Mouse (Mus musculus): ENCODE measurements at regions not wholly inside any gene's neighbourhood (a gene's known extent, or its start where the extent isn't known, plus 50 kb on each side); places are given as distances from the start of the nearest gene placed in this dataset.

DNA sequence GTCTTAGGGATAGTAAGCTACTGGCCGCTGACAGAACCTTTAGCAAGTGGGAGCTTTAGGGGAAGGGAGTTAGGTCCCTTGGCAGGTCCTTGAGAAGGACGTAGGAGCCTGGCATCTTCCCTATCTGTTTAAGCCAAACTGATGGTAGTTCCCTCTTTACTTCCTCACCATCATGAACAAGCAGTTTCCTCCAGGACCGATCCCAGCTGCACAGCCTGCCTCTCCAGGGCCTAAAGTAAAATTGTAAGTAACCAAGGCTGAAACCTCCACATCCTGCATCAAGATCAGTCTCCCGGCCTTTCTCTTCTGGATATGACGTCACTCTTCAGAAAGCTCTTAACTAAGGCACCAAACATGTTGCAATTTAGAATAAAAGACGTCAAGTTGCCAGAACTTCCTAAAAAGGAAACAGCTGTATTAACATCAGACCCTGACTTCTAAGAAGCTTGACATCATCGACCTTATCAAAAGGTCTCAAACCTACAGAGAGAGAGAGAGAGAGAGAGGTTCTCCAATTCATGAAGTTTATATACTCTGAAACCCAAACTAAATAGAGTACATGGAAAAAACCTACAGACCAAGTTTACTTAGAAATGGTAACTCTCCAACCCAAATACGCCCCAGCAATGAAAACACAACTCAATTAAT, 94.9 kb downstream of the Il20rb start:
- Histone ChIP-seq H3K4me3 (ENCODE audit: low read depth, low read length) (no peak overlapping the region), H3K9ac (no peak overlapping the region), H3K27me3 (ENCODE audit: insufficient read depth, low read length) (no peaks in the 10 kb centered on the region), H3K4me2 (no peak overlapping the region), H3K36me3 (ENCODE audit: insufficient read depth) (no peaks in the 10 kb centered on the region), H3K9me3 (ENCODE audit: low read depth, low read length) (no peaks in the 10 kb centered on the region), H3K27ac (ENCODE audit: low read depth) (no peak overlapping the region), H3K4me1 (ENCODE audit: insufficient read depth) (no peaks in the 10 kb centered on the region)
- DNase-seq (no peak), ATAC-seq (ENCODE audit: insufficient read depth) (no peak)
- no peak for TF ChIP-seq CTCF (IDR thresholded peaks at IDR 0.05; ENCODE audit: low read depth)
- WGBS: 55% methylated on average over 8 of the region's 8 CpGs

DNA sequence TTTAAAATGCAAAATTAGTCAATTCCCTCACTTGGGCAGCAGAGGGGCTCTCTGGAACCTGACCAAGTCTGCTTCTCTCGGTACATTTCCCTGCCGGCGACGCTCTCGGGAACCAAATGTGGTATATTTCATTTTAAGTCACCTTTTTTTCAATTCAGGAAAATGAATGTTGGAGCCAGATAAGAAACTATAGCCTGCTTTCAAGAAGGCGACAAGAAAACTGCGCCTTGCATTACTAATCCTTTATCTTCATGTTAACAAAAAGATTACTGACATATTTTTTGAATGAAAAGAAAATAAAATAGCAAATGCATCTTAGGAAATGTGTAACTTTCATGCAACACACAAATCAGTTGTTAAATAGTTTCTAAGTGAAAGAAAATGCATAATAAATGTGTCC, 98.2 kb downstream of the Il20rb start:
- no peak overlapping the region for H3K9ac ChIP-seq
- H3K36me3 ChIP-seq (ENCODE audit: insufficient read depth): no peaks in the 10 kb centered on the region
- H3K27ac ChIP-seq (ENCODE audit: low read depth): no peak overlapping the region
- no peak for TF ChIP-seq CTCF (IDR thresholded peaks at IDR 0.05; ENCODE audit: low read depth)
- no peak overlapping the region for H3K4me3 ChIP-seq (ENCODE audit: low read depth, low read length)
- no peaks in the 10 kb centered on the region for H3K9me3 ChIP-seq (ENCODE audit: low read depth, low read length)
- DNase-seq: peak; percentile 17
- no peaks in the 10 kb centered on the region for H3K4me1 ChIP-seq (ENCODE audit: insufficient read depth)
- H3K4me2 ChIP-seq: no peak overlapping the region
- H3K27me3 ChIP-seq (ENCODE audit: insufficient read depth, low read length): no peaks in the 10 kb centered on the region
- ATAC-seq (ENCODE audit: insufficient read depth): no peak
- WGBS: 65% methylated on average over 7 of the region's 7 CpGs

DNA sequence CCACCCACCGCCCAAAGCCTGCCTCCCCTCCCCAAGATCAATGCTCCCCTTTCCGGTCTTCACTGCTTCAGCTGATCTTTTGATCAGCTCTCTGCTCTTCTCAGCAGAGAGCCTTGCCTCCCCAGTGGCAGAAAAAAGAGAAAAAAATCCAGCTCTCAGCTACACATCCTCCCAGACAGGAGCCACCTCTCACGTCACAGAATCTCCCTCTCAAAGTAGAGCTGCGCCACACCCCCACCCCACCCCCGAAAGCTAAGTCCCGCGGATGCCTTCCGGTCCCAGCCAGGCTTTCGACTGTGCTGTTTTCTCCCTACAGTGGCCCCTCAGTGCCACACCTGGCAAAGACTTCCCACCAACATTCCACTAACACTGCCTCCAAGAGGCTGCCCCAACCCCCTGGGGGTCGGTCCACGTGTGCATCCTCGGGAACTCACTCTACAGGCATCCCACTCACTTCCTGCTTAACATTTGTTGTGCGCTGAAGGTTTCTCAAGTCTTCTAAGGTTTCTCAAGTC, 99.4 kb downstream of the Il20rb start:
- WGBS: 19% methylated on average over 13 of the region's 13 CpGs
- no peaks in the 10 kb centered on the region for H3K4me1 ChIP-seq (ENCODE audit: insufficient read depth)
- H3K9me3 ChIP-seq (ENCODE audit: low read depth, low read length): no peaks in the 10 kb centered on the region
- no peak overlapping the region for H3K4me3 ChIP-seq (ENCODE audit: low read depth, low read length)
- DNase-seq: no peak
- H3K27me3 ChIP-seq (ENCODE audit: insufficient read depth, low read length): no peaks in the 10 kb centered on the region
- no peak overlapping the region for H3K9ac ChIP-seq
- H3K36me3 ChIP-seq (ENCODE audit: insufficient read depth): no peaks in the 10 kb centered on the region
- no peak for ATAC-seq (ENCODE audit: insufficient read depth)
- H3K27ac ChIP-seq (ENCODE audit: low read depth): no peak overlapping the region
- TF ChIP-seq CTCF (IDR thresholded peaks at IDR 0.05; ENCODE audit: low read depth): no peak
- H3K4me2 ChIP-seq: no peak overlapping the region

DNA sequence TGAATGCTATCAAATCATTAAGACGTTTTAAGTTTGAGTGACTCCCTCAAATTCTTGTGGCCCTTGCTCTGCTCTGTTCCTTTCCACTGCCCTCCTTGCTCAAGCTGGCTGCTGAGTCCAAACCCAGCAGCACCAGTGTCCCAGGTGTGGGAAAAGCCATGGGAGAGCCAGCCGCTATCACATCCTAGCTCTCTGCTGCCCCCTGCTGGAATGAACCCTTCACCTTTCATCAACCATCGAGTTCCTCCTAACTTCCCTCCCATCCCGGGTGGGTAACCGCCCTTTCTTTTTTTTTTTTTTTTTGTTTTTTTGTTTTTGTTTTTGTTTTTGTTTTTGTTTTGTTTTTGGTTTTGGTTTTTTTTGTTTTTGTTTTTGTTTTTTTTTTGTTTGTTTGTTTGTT, 104.1 kb downstream of the Il20rb start:
- no peaks in the 10 kb centered on the region for H3K4me1 ChIP-seq (ENCODE audit: insufficient read depth)
- no peak overlapping the region for H3K9ac ChIP-seq
- H3K36me3 ChIP-seq (ENCODE audit: insufficient read depth): no peaks in the 10 kb centered on the region
- H3K27me3 ChIP-seq (ENCODE audit: insufficient read depth, low read length): no peaks in the 10 kb centered on the region
- H3K27ac ChIP-seq (ENCODE audit: low read depth): no peak overlapping the region
- no peak overlapping the region for H3K4me2 ChIP-seq
- DNase-seq (peak; percentile 72), ATAC-seq (ENCODE audit: insufficient read depth) (no peak)
- H3K4me3 ChIP-seq (ENCODE audit: low read depth, low read length): no peak overlapping the region
- H3K9me3 ChIP-seq (ENCODE audit: low read depth, low read length): no peaks in the 10 kb centered on the region
- TF ChIP-seq CTCF (IDR thresholded peaks at IDR 0.05; ENCODE audit: low read depth): peak; percentile 71
- 62% methylated on average over 5 of the region's 5 CpGs for WGBS

DNA sequence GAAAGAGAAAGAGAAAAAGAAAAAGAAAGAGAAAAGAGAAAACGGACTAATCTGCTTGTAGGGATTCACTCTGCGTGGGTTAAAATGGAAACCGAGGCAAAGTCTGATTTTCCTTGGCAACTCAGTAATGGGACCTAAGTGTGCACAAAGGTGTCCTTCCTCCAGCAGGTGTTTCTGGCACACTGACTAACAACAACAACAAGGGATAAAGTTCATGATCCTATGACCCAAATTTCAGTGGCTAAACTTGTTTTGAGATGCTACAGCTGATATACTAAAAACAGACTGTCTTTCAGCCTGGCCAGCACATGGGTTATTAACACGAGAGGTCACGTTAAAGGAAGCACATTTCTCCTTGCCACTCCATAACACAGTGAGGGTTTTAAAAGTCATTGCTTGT, 116.7 kb downstream of the Il20rb start:
- TF ChIP-seq CTCF (IDR thresholded peaks at IDR 0.05; ENCODE audit: low read depth): no peak
- H3K9ac ChIP-seq: no peak overlapping the region
- WGBS: 75% methylated on average over 5 of the region's 5 CpGs
- no peak overlapping the region for H3K27ac ChIP-seq (ENCODE audit: low read depth)
- no peak overlapping the region for H3K4me3 ChIP-seq (ENCODE audit: low read depth, low read length)
- H3K9me3 ChIP-seq (ENCODE audit: low read depth, low read length): no peaks in the 10 kb centered on the region
- ATAC-seq (ENCODE audit: insufficient read depth) (no peak), DNase-seq (no peak)
- H3K27me3 ChIP-seq (ENCODE audit: insufficient read depth, low read length): no peaks in the 10 kb centered on the region
- no peaks in the 10 kb centered on the region for H3K4me1 ChIP-seq (ENCODE audit: insufficient read depth)
- H3K36me3 ChIP-seq (ENCODE audit: insufficient read depth): no peaks in the 10 kb centered on the region
- no peak overlapping the region for H3K4me2 ChIP-seq

DNA sequence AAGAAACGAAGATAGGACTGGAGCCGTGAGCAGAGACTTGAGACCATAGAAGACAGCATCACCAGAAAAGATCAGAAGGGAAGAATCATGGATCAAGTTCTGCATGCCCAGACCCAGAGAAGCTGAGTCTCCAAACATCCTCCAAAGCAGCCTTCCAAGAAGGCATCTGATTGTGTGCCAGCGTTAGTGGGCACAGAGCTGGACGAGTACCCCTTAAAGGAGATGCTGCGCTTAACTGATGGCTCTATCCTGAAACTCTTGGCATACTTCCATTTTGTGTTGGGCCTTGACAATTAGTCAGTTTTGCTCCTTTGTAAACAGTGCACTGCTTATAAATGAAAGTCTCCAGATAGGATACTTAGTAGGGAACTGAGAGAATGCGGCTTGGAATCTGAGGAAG, 119.8 kb downstream of the Il20rb start:
- H3K27ac ChIP-seq (ENCODE audit: low read depth): no peak overlapping the region
- H3K27me3 ChIP-seq (ENCODE audit: insufficient read depth, low read length): no peaks in the 10 kb centered on the region
- no peaks in the 10 kb centered on the region for H3K9me3 ChIP-seq (ENCODE audit: low read depth, low read length)
- peak; percentile 37 for DNase-seq
- 59% methylated on average over 6 of the region's 6 CpGs for WGBS
- no peak for TF ChIP-seq CTCF (IDR thresholded peaks at IDR 0.05; ENCODE audit: low read depth)
- ATAC-seq (ENCODE audit: insufficient read depth): no peak
- H3K4me1 ChIP-seq (ENCODE audit: insufficient read depth): no peaks in the 10 kb centered on the region
- H3K9ac ChIP-seq: no peak overlapping the region
- no peaks in the 10 kb centered on the region for H3K36me3 ChIP-seq (ENCODE audit: insufficient read depth)
- no peak overlapping the region for H3K4me2 ChIP-seq
- H3K4me3 ChIP-seq (ENCODE audit: low read depth, low read length): no peak overlapping the region

DNA sequence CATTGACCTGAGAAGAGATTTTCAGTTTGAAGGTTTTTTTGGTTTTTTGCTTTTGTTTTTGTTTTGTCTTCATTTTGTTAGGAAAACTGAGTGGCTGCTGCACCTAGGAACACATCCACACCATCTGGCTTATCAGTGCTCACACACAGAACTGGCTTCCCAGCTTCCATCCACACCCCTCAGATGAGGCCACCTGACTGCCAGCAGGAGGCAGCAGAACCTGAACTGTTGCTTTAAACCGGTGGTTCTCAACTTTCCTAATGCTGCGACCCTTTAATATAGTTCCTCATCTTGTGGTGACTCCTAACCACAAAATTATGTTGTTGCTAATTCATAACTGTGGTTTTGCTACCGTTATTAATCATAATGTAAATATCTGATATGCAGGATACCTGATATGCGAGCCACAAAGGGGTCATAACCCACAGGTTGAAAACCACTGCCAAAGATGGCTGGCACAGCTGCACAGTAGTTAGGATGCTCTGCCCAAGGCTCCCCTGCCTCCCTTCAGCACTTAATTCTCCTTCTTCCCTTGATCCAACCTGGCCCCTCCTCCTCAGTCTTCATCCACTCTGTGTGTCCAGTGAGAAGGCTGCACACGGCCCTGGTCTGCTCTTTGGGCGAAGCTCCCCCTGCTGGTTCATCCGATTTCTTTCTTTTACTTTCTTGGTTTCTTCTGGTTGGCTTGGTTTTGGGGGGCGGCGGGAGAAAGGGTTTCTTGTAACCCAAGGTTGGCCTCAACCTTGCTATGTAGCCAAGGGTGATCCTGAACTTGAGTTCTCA, 126.5 kb downstream of the Il20rb start:
- Histone ChIP-seq H3K27ac (ENCODE audit: low read depth) (no peak overlapping the region), H3K9ac (no peak overlapping the region), H3K36me3 (ENCODE audit: insufficient read depth) (no peaks in the 10 kb centered on the region), H3K27me3 (ENCODE audit: insufficient read depth, low read length) (no peaks in the 10 kb centered on the region), H3K4me3 (ENCODE audit: low read depth, low read length) (no peak overlapping the region), H3K4me1 (ENCODE audit: insufficient read depth) (no peaks in the 10 kb centered on the region), H3K9me3 (ENCODE audit: low read depth, low read length) (no peaks in the 10 kb centered on the region), H3K4me2 (no peak overlapping the region)
- peak; percentile 63 for DNase-seq
- ATAC-seq (ENCODE audit: insufficient read depth): peak; percentile 31
- 68% methylated on average over 9 of the region's 9 CpGs for WGBS
- TF ChIP-seq CTCF (IDR thresholded peaks at IDR 0.05; ENCODE audit: low read depth): peak; percentile 52

Measured in lung, embryonic 14.5 days (tissue).